Mouse (Mus musculus): Measurements from ENCODE around the gene Sirt2. TPM values are rescaled to one million over a fixed set of nuclear protein-coding genes. Genes with fewer than 3 reads are reported as not detected.

Sirt2 gene
- total and polyA plus RNA-seq, 3 experiments = 35.7 to 72.4 TPM; not detected in 1

DNA sequence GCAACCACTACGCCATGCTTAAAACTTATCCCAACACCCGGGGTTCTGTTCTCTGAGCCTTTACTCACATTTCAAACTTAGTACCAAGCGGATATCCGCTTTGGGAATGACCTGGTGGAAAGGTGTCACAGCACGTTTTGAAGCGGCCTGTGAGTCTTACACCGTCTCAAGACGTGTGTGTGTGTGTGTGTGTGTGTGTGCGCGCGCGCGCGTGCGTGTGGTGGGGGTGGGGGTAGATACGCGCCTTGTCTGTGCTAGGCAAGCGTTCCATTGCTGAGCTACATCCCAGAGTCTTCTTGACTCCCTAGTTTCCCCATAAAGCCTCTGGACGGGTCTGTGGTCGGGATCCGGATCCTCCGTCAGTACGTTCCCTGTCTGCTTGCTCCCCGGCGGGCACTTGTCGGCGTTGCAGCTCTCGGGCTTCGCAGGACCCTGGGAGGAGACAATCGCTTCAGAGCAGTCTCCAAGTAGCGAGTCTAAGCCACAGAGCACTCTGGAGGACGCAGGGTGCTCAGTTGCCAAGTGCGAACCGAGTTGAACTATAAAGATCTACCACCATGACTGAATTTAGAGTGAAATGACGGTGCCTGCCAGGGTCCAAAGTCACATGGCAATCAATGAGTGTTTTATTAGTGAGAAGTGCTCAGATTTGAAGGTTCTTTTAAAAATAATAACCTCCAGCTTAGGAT lies 43.0 kb downstream of the Sirt2 start (continued):
- TF ChIP-seq MXI1 (IDR thresholded peaks at IDR 0.05; ENCODE audit: low read depth, low read length) = no peak; the same call in 1 of the 2 replicates
- TF ChIP-seq RAD21 (IDR thresholded peaks at IDR 0.05; ENCODE audit: low read depth, low read length) = no peak
- TF ChIP-seq KAT2A (conservative IDR thresholded peaks at IDR 0.05; ENCODE audit: low read depth, low read length) = no peak

DNA sequence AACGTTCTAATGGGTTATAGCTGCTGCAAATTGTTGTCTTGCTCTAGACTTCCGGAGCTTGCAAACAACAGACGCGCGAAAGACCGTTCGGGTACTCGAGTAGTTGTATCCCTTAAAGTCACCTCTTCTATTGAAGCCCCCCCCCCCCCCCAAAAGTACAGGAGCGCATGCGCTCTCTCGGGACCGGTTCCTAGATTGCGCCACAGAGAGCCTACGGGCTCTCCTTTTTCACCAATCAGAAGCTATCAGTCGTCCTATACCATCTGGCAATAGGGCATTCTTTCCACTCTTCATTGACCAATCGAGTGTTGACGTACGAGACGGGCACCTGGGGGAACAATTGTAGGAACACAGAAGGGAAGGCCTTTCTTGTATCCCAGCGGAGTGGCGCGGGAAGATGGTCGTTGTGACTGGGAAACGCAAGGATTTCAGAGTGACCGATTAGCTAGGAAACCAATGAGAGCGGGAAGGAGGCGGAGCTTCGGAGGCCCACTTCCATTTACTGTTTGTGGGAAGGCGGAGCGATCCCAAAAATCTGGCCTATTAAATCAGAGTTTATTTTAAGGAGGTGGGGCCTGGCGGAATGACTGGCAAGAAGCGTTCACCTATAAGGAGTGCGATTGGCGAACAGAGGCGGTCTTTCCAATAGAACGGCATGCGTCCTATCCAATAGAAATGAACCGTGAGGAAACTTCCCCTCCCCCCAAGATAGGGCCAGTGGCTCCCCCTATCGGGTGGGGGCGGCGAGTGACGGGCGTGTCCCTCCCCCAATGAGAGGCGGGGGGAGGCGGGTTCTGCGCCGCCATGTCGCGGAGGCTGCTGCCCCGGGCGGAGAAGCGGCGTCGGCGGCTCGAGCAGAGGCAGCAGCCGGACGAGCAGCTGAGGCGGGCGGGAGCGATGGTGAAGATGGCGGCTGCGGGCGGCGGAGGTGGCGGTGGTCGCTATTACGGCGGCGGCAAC lies 43.9 kb downstream of the Sirt2 start:
- peaks cover 11 to 42% of the 10 kb centered on the region in 2 experiments for H3K4me1 ChIP-seq (ENCODE audit: control insufficient read depth in 1 of 2, insufficient read depth in 2 of 2, low read length in 2 of 2)
- H3K36me3 ChIP-seq (ENCODE audit: control insufficient read depth in 1 of 2, insufficient read depth in 2 of 2, low read length in 2 of 2) = peaks cover 22 to 37% of the 10 kb centered on the region in 2 experiments
- peak overlapping the region; percentile 99 for H3K27ac ChIP-seq (ENCODE audit: control insufficient read depth, low read depth, low read length)
- H3K4me3 ChIP-seq (ENCODE audit: control insufficient read depth in 1 of 2, insufficient read depth in 1 of 2, low read depth in 2 of 2, low read length in 2 of 2) = peak overlapping the region; percentile 68 to 81
- H3K9ac ChIP-seq (ENCODE audit: control insufficient read depth, low read depth, low read length, poor library complexity, severe bottlenecking) = peak overlapping the region; percentile 97
- DNase-seq (ENCODE audit: low read depth, low spot score) = peak; percentile 99
- no peaks in the 10 kb centered on the region for H3K27me3 ChIP-seq (ENCODE audit: control insufficient read depth in 1 of 2, insufficient read depth in 2 of 2, low read length in 2 of 2)
- peaks cover 47% of the 10 kb centered on the region for H3K79me2 ChIP-seq (ENCODE audit: control insufficient read depth, insufficient read depth, low read length, poor library complexity)
- no peaks in the 10 kb centered on the region for H3K9me3 ChIP-seq (replicated peaks; ENCODE audit: insufficient read depth, low read length)
- TF ChIP-seq EP300 (IDR thresholded peaks at IDR 0.05; ENCODE audit: low read depth in 1 of 2, low read length in 2 of 2) (no peak; a peak in 1 of 4 replicates), GATA1 (IDR thresholded peaks at IDR 0.05; ENCODE audit: low read depth, low read length) (peak; percentile 73), HCFC1 (IDR thresholded peaks at IDR 0.05; ENCODE audit: low read depth, low read length) (peak; percentile 80), POLR2AphosphoS2 (IDR thresholded peaks at IDR 0.05; ENCODE audit: low read length) (peak; percentile 87), ZC3H11A (IDR thresholded peaks at IDR 0.05; ENCODE audit: low read depth, low read length) (no peak), KAT2A (conservative IDR thresholded peaks at IDR 0.05; ENCODE audit: low read depth, low read length) (peak; percentile 63), BHLHE40 (IDR thresholded peaks at IDR 0.05; ENCODE audit: borderline replicate concordance, low read depth, low read length) (no peak), ZNF384 (IDR thresholded peaks at IDR 0.05; ENCODE audit: low read depth, low read length) (peak; percentile 50; the same call in 1 of the 2 replicates), TCF12 (IDR thresholded peaks at IDR 0.05; ENCODE audit: low read depth, low read length) (peak; percentile 12; the same call in 1 of the 2 replicates), UBTF (IDR thresholded peaks at IDR 0.05; ENCODE audit: borderline replicate concordance, insufficient read depth, low read depth, low read length) (no peak; the same call in 1 of the 2 replicates), NELFE (IDR thresholded peaks at IDR 0.05; ENCODE audit: low read depth, low read length) (peak; percentile 72), MAFK (IDR thresholded peaks at IDR 0.05; ENCODE audit: borderline replicate concordance, low read depth, low read length) (no peak), TBP (IDR thresholded peaks at IDR 0.05; ENCODE audit: low read depth, low read length) (peak; percentile 61), MEF2A (IDR thresholded peaks at IDR 0.05; ENCODE audit: extremely low read depth, insufficient replicate concordance, low read depth, low read length, poor library complexity, severe bottlenecking) (no peak), POLR2AphosphoS5 (IDR thresholded peaks at IDR 0.05; ENCODE audit: borderline replicate concordance, low read depth, low read length) (no peak), GABPA (IDR thresholded peaks at IDR 0.05; ENCODE audit: low read depth, low read length) (no peak), CHD2 (IDR thresholded peaks at IDR 0.05; ENCODE audit: low read length) (peak; percentile 96), NRF1 (IDR thresholded peaks at IDR 0.05; ENCODE audit: insufficient read depth, low read depth, low read length, poor library complexity, severe bottlenecking) (peak; percentile 79), MYB (IDR thresholded peaks at IDR 0.05; ENCODE audit: low read depth, low read length) (no peak), CHD1 (IDR thresholded peaks at IDR 0.05; ENCODE audit: low read depth, low read length) (no peak), ELF1 (IDR thresholded peaks at IDR 0.05; ENCODE audit: low read depth, low read length) (0 out of 2 replicates have a peak, but pooled peaks have one; percentile 35), SIN3A (IDR thresholded peaks at IDR 0.05; ENCODE audit: low read length) (no peak; the same call in 1 of the 2 replicates), ETS1 (IDR thresholded peaks at IDR 0.05; ENCODE audit: low read depth, low read length) (no peak; the same call in 1 of the 2 replicates), MAX (IDR thresholded peaks at IDR 0.05; ENCODE audit: low read length) (no peak), MYC (IDR thresholded peaks at IDR 0.05; ENCODE audit: low read depth, low read length) (no peak), JUND (IDR thresholded peaks at IDR 0.05; ENCODE audit: low read depth, low read length) (no peak), USF2 (IDR thresholded peaks at IDR 0.05; ENCODE audit: borderline replicate concordance in 1 of 2, insufficient read depth in 1 of 2, low read depth in 1 of 2, low read length in 2 of 2) (no peak), USF1 (IDR thresholded peaks at IDR 0.05; ENCODE audit: low read depth, low read length) (no peak)

Measured in MEL (cell line).